ENCODE assay signal across 21 mouse cellular contexts in the genomic region with DNA sequence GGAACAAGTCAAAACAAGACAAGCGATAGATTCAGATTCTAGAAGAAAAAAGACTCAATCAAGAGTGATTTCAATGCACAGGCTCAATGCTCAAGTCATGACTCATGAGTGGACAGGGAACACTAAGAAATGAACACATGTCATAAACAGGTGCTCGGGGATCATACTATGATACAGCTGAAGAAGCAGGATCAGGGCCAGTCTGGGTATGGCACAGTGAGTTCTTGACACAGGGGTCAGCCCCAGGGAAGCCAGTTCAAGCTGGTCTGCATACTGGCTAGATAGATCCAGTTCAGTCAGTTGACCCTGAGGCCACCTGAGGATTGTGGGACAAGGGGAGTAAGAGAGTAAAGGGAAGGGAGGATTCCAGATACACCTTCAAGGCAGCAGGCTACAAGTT.
DNase-seq lines count a peak whose midpoint lies in the region; ATAC-seq lines count a peak whose summit lies in the region.
"Had no signal": no experiment of that assay in that cellular context is flagged by ENCODE, and none has a peak within 500 bp of the region (broad histone marks: within the 10 kb centered on the region; RNA-seq: fewer than 3 reads in every experiment).

No protein-coding gene starts in this region.

- H3K4me2 ChIP-seq in embryonic facial prominence, embryonic 15.5 days (replicated peaks) = no peak overlapping the region
- no peak overlapping the region for H3K4me2 ChIP-seq in forebrain, embryonic 11.5 days (ENCODE audit: low read depth, low read length, severe bottlenecking)
- H3K4me2 ChIP-seq: heart, embryonic 11.5 days; limb, embryonic 15.5 days; lung, embryonic 14.5 days; midbrain, embryonic 13.5 days; neural tube, embryonic 12.5 days had no signal

- no peaks in the 10 kb centered on the region for H3K27me3 ChIP-seq in embryonic facial prominence, embryonic 15.5 days
- H3K27me3 ChIP-seq in embryonic facial prominence, embryonic 10.5 days (replicated peaks; ENCODE audit: low read depth, poor library complexity, severe bottlenecking) = no peaks in the 10 kb centered on the region
- no peaks in the 10 kb centered on the region for H3K27me3 ChIP-seq in forebrain, embryonic 11.5 days (ENCODE audit: control insufficient read depth, insufficient read depth, low read length)
- H3K27me3 ChIP-seq: limb, embryonic 15.5 days; midbrain, embryonic 13.5 days; neural tube, embryonic 12.5 days had no signal

- no peaks in the 10 kb centered on the region for H3K9me3 ChIP-seq in embryonic facial prominence, embryonic 15.5 days (replicated peaks)
- H3K9me3 ChIP-seq in embryonic facial prominence, embryonic 10.5 days = no peaks in the 10 kb centered on the region
- H3K9me3 ChIP-seq in forebrain, embryonic 11.5 days (ENCODE audit: control insufficient read depth, low read length) = no peaks in the 10 kb centered on the region
- H3K9me3 ChIP-seq: limb, embryonic 15.5 days; midbrain, embryonic 13.5 days; neural tube, embryonic 12.5 days had no signal

- 87% methylated on average over 2 of the region's 2 CpGs for WGBS in embryonic facial prominence, embryonic 15.5 days
- WGBS in embryonic facial prominence, embryonic 10.5 days = 92% methylated on average over 2 of the region's 2 CpGs
- 93% methylated on average over 2 of the region's 2 CpGs for WGBS in forebrain, embryonic 11.5 days

- DNase-seq in embryonic facial prominence, embryonic 10.5 days (ENCODE audit: low spot score) = no peak
- peak; percentile 34 for DNase-seq in kidney, adult 18-20 months
- DNase-seq in kidney, postnatal 4 days = no peak
- DNase-seq in kidney, postnatal 10 days = peak; percentile 28
- no peak for DNase-seq in ovary, postnatal 14 days (ENCODE audit: low spot score)
- DNase-seq in forebrain, embryonic 11.5 days (ENCODE audit: low spot score) = no peak
- DNase-seq in right cerebral cortex, postnatal 25 days = no peak
- DNase-seq: adrenal gland, postnatal 25 days; cerebellum, adult 9-10 months; forebrain, postnatal 0 days; layer of hippocampus, adult 9-11 months; lung, embryonic 14.5 days; thymus, adult 18-20 months; thymus, postnatal 4 days had no signal

- H3K36me3 ChIP-seq in embryonic facial prominence, embryonic 15.5 days = no peaks in the 10 kb centered on the region
- no peaks in the 10 kb centered on the region for H3K36me3 ChIP-seq in embryonic facial prominence, embryonic 10.5 days (replicated peaks)
- no peaks in the 10 kb centered on the region for H3K36me3 ChIP-seq in forebrain, embryonic 11.5 days (ENCODE audit: control insufficient read depth, insufficient read depth, low read length)
- H3K36me3 ChIP-seq: limb, embryonic 15.5 days; midbrain, embryonic 13.5 days; neural tube, embryonic 12.5 days had no signal

- no peak overlapping the region for H3K9ac ChIP-seq in embryonic facial prominence, embryonic 15.5 days
- no peak overlapping the region for H3K9ac ChIP-seq in forebrain, embryonic 11.5 days (ENCODE audit: low read length)
- H3K9ac ChIP-seq: forebrain, postnatal 0 days; limb, embryonic 15.5 days; liver, embryonic 14.5 days; lung, embryonic 14.5 days; midbrain, embryonic 13.5 days; neural tube, embryonic 12.5 days had no signal

- H3K27ac ChIP-seq in embryonic facial prominence, embryonic 15.5 days (replicated peaks) = no peak overlapping the region
- no peak overlapping the region for H3K27ac ChIP-seq in embryonic facial prominence, embryonic 10.5 days (replicated peaks)
- no peak overlapping the region for H3K27ac ChIP-seq in forebrain, embryonic 11.5 days (ENCODE audit: low read depth, low read length)
- H3K27ac ChIP-seq: limb, embryonic 15.5 days; liver, embryonic 14.5 days; midbrain, embryonic 13.5 days; neural tube, embryonic 12.5 days had no signal

- 0 out of 2 replicates have a peak, but pooled peaks have one; percentile 39 for ATAC-seq in embryonic facial prominence, embryonic 15.5 days (ENCODE audit: insufficient number of reproducible peaks, low FRiP score, low TSS enrichment, low read depth)
- ATAC-seq in forebrain, embryonic 11.5 days (replicated peaks; ENCODE audit: low FRiP score) = no peak
- ATAC-seq: forebrain, postnatal 0 days; hindbrain, embryonic 16.5 days; midbrain, embryonic 13.5 days had no signal

- no peak overlapping the region for H3K4me3 ChIP-seq in embryonic facial prominence, embryonic 15.5 days (replicated peaks)
- H3K4me3 ChIP-seq in embryonic facial prominence, embryonic 10.5 days = no peak overlapping the region
- H3K4me3 ChIP-seq in forebrain, embryonic 11.5 days (ENCODE audit: low read depth, low read length) = no peak overlapping the region
- H3K4me3 ChIP-seq: limb, embryonic 15.5 days; midbrain, embryonic 13.5 days; neural tube, embryonic 12.5 days had no signal

- peaks cover 9% of the 10 kb centered on the region; the same call in 1 of the 2 replicates for H3K4me1 ChIP-seq in embryonic facial prominence, embryonic 15.5 days
- H3K4me1 ChIP-seq in embryonic facial prominence, embryonic 10.5 days = peaks cover 30% of the 10 kb centered on the region
- no peaks in the 10 kb centered on the region for H3K4me1 ChIP-seq in forebrain, embryonic 11.5 days (replicated peaks; ENCODE audit: control insufficient read depth, insufficient read depth, low read length)
- H3K4me1 ChIP-seq: neural tube, embryonic 12.5 days had no signal

Comparison
In these comparisons a context has a peak if more than half of its experiments do, and no peak if none do; other contexts are left out.
1. DNase-seq: peak in kidney, adult 18-20 months (single experiment) and kidney, postnatal 10 days (single experiment); none in embryonic facial prominence, embryonic 10.5 days (single experiment), kidney, postnatal 4 days (0 of 2), ovary, postnatal 14 days (single experiment), forebrain, embryonic 11.5 days (single experiment) and right cerebral cortex, postnatal 25 days (single experiment).